Comparison of ENCODE assay signal across 27 mouse cellular contexts in genomic region chr8:114806826-114807420, GRCm38 (mm10).
"Had no signal": no experiment of that assay in that cellular context is flagged by ENCODE, and none has a peak within 500 bp of the region (broad histone marks: within the 10 kb centered on the region; RNA-seq: fewer than 3 reads in every experiment).

No protein-coding gene starts in this region.

- H3K9ac ChIP-seq: heart, embryonic 13.5 days; heart, embryonic 15.5 days; hindbrain, embryonic 12.5 days; hindbrain, embryonic 14.5 days; intestine, embryonic 15.5 days; limb, embryonic 12.5 days; liver, embryonic 13.5 days had no signal

- H3K4me3 ChIP-seq: heart, embryonic 10.5 days; heart, embryonic 13.5 days; heart, embryonic 15.5 days; hindbrain, embryonic 10.5 days; hindbrain, embryonic 12.5 days; intestine, embryonic 15.5 days; layer of hippocampus, adult 2 months; left cerebral cortex, adult 2 months; limb, embryonic 10.5 days; limb, embryonic 12.5 days; liver, embryonic 13.5 days had no signal

- H3K27ac ChIP-seq: heart, embryonic 10.5 days; heart, embryonic 13.5 days; heart, embryonic 15.5 days; hindbrain, embryonic 10.5 days; hindbrain, embryonic 12.5 days; hindbrain, embryonic 14.5 days; intestine, embryonic 15.5 days; layer of hippocampus, adult 2 months; left cerebral cortex, adult 2 months; limb, embryonic 10.5 days; limb, embryonic 12.5 days; liver, embryonic 13.5 days had no signal

- DNase-seq: gastrocnemius, postnatal 10 days; gastrocnemius, postnatal 25 days; heart, adult 18-20 months; heart, postnatal 14 days; heart, postnatal 4 days; kidney, adult 18-20 months; kidney, adult 8-10 months; kidney, postnatal 10 days; kidney, postnatal 25 days; kidney, postnatal 4 days; liver; liver, embryonic 13.5 days had no signal

- ATAC-seq: hindbrain, embryonic 16.5 days; inflammation-experienced regulatory T-cells, adult 6 months; intestine, embryonic 15.5 days; intestine, postnatal 0 days had no signal

- H3K4me2 ChIP-seq: heart, embryonic 13.5 days; heart, embryonic 15.5 days; hindbrain, embryonic 12.5 days; intestine, embryonic 15.5 days; limb, embryonic 12.5 days; liver, embryonic 11.5 days; liver, embryonic 13.5 days had no signal

- H3K9me3 ChIP-seq: heart, embryonic 10.5 days; heart, embryonic 15.5 days; intestine, embryonic 15.5 days; limb, embryonic 10.5 days; liver, embryonic 13.5 days had no signal

- H3K27me3 ChIP-seq: heart, embryonic 13.5 days; heart, embryonic 15.5 days; hindbrain, embryonic 12.5 days; intestine, embryonic 15.5 days; limb, embryonic 12.5 days; liver, embryonic 13.5 days had no signal

- H3K4me1 ChIP-seq: intestine, embryonic 15.5 days; limb, embryonic 10.5 days; limb, embryonic 12.5 days had no signal

- H3K36me3 ChIP-seq: heart, embryonic 10.5 days; heart, embryonic 13.5 days; heart, embryonic 15.5 days; hindbrain, embryonic 10.5 days; hindbrain, embryonic 12.5 days; intestine, embryonic 15.5 days; limb, embryonic 10.5 days; limb, embryonic 12.5 days; liver, embryonic 13.5 days had no signal
